Mouse (Mus musculus) megakaryocyte, embryonic 14.5 days (primary cell): ENCODE data around the gene Dars2.

Experiments used
- FLI1 ChIP-seq: IDR thresholded peaks from 2 replicates; pipeline ENCODE4 v1.6.1; 2012; ENCODE audit warnings: low read length, inconsistent platforms, mixed read lengths
- GATA1 ChIP-seq: IDR thresholded peaks from 3 replicates; pipeline ENCODE4 v1.6.1; 2012; ENCODE audit warnings: mixed read lengths, low read length, inconsistent platforms, borderline replicate concordance

DNA sequence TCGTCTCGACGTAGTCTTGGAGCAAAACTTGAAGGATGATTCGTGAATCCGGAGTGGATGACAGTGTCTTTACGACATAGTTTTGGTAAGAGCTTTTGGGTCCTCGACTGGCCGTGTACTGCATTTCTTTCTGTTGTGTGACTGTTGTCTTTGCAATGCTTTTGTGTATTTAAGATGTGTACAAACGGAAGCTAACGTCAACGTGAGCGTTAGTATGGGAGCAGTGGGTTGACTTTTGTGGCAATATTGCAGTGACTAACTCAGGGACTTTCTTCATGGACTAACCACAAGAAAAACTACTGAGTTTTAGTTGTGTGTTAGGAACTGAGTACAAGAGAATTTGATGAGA is 788 bp upstream of the Dars2 start:
- TF ChIP-seq GATA1, result no peak
- TF ChIP-seq FLI1, result no peak
